Mouse (Mus musculus) hindbrain, embryonic 15.5 days (tissue): Measurements from ENCODE around the gene Dhh. TPM values are rescaled to one million over a fixed set of nuclear protein-coding genes. Genes with fewer than 3 reads are reported as not detected.

ENCODE experiments used
- ATAC-seq: fragments of 200-750 bp; cut with Nextera tagmentation; 2 replicates; pipeline ENCODE4 v1.8.0; 2017; ENCODE audit warnings: low read depth, moderate number of reproducible peaks, moderate TSS enrichment; ENCODE audit not compliant: low FRiP score
- H3K27ac ChIP-seq: fragments of 300-500 bp; sonication (generic); replicated peaks from 2 replicates; pipeline ENCODE4 v1.5.1; 2015; ENCODE audit warnings: mild to moderate bottlenecking, inconsistent platforms
- H3K27me3 ChIP-seq: fragments of 300-500 bp; sonication (generic); 2 replicates; pipeline ENCODE4 v1.6.1; 2015; ENCODE audit warnings: control low read depth, inconsistent platforms
- H3K36me3 ChIP-seq: fragments of 300-500 bp; sonication (generic); 2 replicates; pipeline ENCODE4 v1.6.1; 2015; ENCODE audit warnings: control low read depth, inconsistent platforms
- H3K4me1 ChIP-seq: fragments of 300-500 bp; sonication (generic); replicated peaks from 2 replicates; pipeline ENCODE4 v1.6.1; 2015; ENCODE audit warnings: control low read depth, inconsistent platforms
- H3K4me2 ChIP-seq: fragments of 300-500 bp; sonication (generic); 2 replicates; pipeline ENCODE4 v1.6.1; 2015; ENCODE audit warnings: moderate library complexity, mild to moderate bottlenecking, inconsistent platforms
- H3K4me3 ChIP-seq: fragments of 300-500 bp; sonication (generic); 2 replicates; pipeline ENCODE4 v1.5.1; 2015; ENCODE audit warnings: mild to moderate bottlenecking, inconsistent platforms
- H3K9ac ChIP-seq: fragments of 300-500 bp; sonication (generic); 2 replicates; pipeline ENCODE4 v1.6.1; 2015; ENCODE audit warnings: inconsistent platforms
- H3K9me3 ChIP-seq: fragments of 300-500 bp; sonication (generic); 2 replicates; pipeline ENCODE4 v1.6.1; 2016; ENCODE audit warnings: control low read depth, inconsistent platforms
- WGBS: fragments of 180-500 bp; shearing (Covaris S2); methylation state at CpG from one replicate; pipeline ENCODE4 v1.1.7; 2015; 5-methylcytosine and 5-hydroxymethylcytosine counted together
- polyA plus RNA-seq: library from polyadenylated mRNA; unstranded; fragments of >200 nt; fragmentation: Nextera tagmentation; extraction: Ambion mirVana; gene quantifications from 2 replicates; pipeline ENCODE4 v1.2.1, GENCODE M21; 2015

Gene Dhh
- polyA plus RNA-seq, 1 experiment from 2014 or later = 1.9 TPM

GRCm38 (mm10) chr15:98869342-98870178 is 28.8 kb downstream of the Dhh start:
- no peaks in the 10 kb centered on the region for H3K9me3 ChIP-seq

DNA sequence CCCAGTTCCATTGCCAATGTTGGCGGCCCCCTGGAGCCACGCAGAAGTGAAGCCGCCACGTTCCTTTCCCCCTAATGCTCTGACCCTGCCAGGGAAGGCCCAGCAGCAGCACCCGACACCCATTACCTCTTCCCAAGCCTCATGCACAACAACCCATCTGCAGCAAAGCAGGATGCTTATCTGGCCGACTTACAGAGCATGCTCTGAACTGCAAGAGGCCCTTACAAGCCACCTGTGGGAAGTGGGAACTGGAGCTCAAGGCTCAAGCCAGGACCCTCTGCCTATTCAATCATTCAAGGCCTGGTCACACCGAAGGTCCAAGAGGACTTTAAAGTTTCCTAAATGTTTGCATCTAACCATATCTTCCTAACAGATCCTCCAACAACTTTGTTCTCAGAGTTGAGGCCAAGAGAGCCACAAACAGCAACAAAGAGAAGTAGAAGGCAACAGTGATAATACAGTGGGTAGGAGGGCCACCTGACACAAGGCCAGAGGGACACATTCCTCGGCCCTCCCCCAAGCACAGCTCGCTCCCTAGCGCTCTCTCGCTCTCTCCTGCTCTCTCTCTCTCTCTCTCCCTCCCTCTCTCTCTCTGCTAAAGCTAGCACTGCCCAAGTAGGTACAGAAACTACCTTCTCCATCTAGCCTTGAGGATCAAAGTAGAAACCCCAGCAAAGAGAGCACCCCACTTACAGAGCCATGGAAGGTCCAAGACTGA is 29.8 kb downstream of the Dhh start:
- WGBS = 34% methylated on average over 11 of the region's 11 CpGs
- Histone ChIP-seq H3K4me2 (peak overlapping the region; percentile 95), H3K27ac (no peak overlapping the region), H3K4me3 (peak overlapping the region; percentile 92), H3K9ac (peak overlapping the region; percentile 75), H3K27me3 (no peaks in the 10 kb centered on the region), H3K9me3 (no peaks in the 10 kb centered on the region), H3K36me3 (peaks cover 29% of the 10 kb centered on the region), H3K4me1 (peaks cover 51% of the 10 kb centered on the region)
- ATAC-seq = no peak

More at GRCm38 (mm10) chr15:98869342-98870178, 28.8 kb downstream of the Dhh start:
- peaks cover 20% of the 10 kb centered on the region for H3K36me3 ChIP-seq
- peaks cover 51% of the 10 kb centered on the region for H3K4me1 ChIP-seq
- peak overlapping the region; percentile 92 for H3K4me3 ChIP-seq
- peak overlapping the region; percentile 95 for H3K4me2 ChIP-seq
- WGBS = 10% methylated on average over 8 of the region's 8 CpGs
- H3K9ac ChIP-seq = peak overlapping the region; percentile 75
- no peak for ATAC-seq
- H3K27ac ChIP-seq = 0 out of 2 replicates have a peak overlapping the region, but pooled peaks have one; percentile 8
- H3K27me3 ChIP-seq = no peaks in the 10 kb centered on the region

DNA sequence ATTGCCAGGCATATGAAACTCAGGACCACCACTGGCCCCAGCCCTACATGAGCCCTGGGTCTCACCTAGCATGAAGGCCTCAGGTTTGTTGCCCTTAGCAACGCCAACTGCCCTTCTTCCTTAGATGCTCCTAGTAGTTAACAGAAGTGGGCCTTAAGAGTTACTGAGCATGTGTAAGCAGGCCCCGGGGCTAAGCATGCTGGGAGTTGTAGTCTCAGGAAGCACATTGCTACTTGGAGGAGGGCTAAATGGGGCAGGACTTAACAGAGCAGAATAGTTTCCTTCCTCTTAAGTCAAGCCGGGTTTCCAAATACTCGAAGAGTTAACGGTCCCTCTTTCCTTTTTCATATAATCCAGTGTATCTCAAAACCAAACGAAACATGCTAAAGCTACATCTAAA is 31.0 kb downstream of the Dhh start:
- H3K9ac ChIP-seq = no peak overlapping the region
- 74% methylated on average over 6 of the region's 6 CpGs for WGBS
- H3K36me3 ChIP-seq = peaks cover 40% of the 10 kb centered on the region
- H3K4me3 ChIP-seq = no peak overlapping the region
- ATAC-seq = no peak
- no peak overlapping the region for H3K27ac ChIP-seq
- peaks cover 43% of the 10 kb centered on the region for H3K4me1 ChIP-seq
- H3K4me2 ChIP-seq = peak overlapping the region; percentile 95
- H3K27me3 ChIP-seq = no peaks in the 10 kb centered on the region
- H3K9me3 ChIP-seq = no peaks in the 10 kb centered on the region

GRCm38 (mm10) chr15:98866501-98866900 is 31.8 kb downstream of the Dhh start:
- no peak for ATAC-seq
- H3K36me3 ChIP-seq = peaks cover 47% of the 10 kb centered on the region
- WGBS = 94% methylated on average over 5 of the region's 5 CpGs
- H3K4me1 ChIP-seq = peaks cover 43% of the 10 kb centered on the region
- H3K27ac ChIP-seq = no peak overlapping the region
- H3K4me2 ChIP-seq = no peak overlapping the region
- H3K27me3 ChIP-seq = no peaks in the 10 kb centered on the region
- H3K9ac ChIP-seq = no peak overlapping the region
- no peaks in the 10 kb centered on the region for H3K9me3 ChIP-seq
- no peak overlapping the region for H3K4me3 ChIP-seq

GRCm38 (mm10) chr15:98865771-98866170 is 32.6 kb downstream of the Dhh start:
- Histone ChIP-seq H3K9me3 (no peaks in the 10 kb centered on the region), H3K4me1 (peaks cover 43% of the 10 kb centered on the region), H3K4me2 (no peak overlapping the region), H3K4me3 (no peak overlapping the region), H3K27ac (no peak overlapping the region), H3K36me3 (peaks cover 55% of the 10 kb centered on the region), H3K9ac (no peak overlapping the region), H3K27me3 (no peaks in the 10 kb centered on the region)
- ATAC-seq = no peak
- 97% methylated on average over 8 of the region's 8 CpGs for WGBS

GRCm38 (mm10) chr15:98864951-98865350 is 33.4 kb downstream of the Dhh start:
- Histone ChIP-seq H3K27ac (no peak overlapping the region), H3K36me3 (peaks cover 62% of the 10 kb centered on the region), H3K4me1 (peaks cover 37% of the 10 kb centered on the region), H3K4me2 (no peak overlapping the region), H3K9ac (no peak overlapping the region), H3K4me3 (no peak overlapping the region), H3K9me3 (no peaks in the 10 kb centered on the region), H3K27me3 (no peaks in the 10 kb centered on the region)
- ATAC-seq = no peak
- 95% methylated on average over 6 of the region's 6 CpGs for WGBS

DNA sequence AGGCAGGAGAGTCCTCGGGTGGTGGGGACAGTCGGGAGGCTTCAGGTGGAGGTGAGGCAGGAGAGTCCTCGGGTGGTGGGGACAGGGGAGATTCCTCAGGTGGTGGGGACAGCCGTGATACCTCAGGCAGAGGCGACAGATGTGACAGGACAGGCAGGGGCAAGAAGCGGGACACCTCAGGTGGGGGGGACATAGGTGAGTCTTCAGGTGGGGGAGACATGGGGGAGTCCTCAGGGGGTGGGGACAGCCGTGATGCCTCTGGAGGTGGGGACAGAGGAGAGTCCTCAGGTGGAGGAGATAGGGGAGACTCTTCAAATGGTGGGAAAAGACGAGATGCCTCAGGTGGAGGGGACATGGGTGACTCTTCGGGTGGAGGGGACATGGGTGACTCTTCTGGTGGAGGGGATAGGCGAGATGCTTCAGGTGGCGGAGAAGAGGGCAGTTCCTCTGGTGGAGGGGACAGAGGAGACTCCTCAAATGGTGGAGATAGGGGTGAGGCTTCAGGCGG is 34.8 kb downstream of the Dhh start:
- H3K9me3 ChIP-seq = no peaks in the 10 kb centered on the region
- 91% methylated on average over 12 of the region's 12 CpGs for WGBS
- H3K4me1 ChIP-seq = peaks cover 23% of the 10 kb centered on the region

DNA sequence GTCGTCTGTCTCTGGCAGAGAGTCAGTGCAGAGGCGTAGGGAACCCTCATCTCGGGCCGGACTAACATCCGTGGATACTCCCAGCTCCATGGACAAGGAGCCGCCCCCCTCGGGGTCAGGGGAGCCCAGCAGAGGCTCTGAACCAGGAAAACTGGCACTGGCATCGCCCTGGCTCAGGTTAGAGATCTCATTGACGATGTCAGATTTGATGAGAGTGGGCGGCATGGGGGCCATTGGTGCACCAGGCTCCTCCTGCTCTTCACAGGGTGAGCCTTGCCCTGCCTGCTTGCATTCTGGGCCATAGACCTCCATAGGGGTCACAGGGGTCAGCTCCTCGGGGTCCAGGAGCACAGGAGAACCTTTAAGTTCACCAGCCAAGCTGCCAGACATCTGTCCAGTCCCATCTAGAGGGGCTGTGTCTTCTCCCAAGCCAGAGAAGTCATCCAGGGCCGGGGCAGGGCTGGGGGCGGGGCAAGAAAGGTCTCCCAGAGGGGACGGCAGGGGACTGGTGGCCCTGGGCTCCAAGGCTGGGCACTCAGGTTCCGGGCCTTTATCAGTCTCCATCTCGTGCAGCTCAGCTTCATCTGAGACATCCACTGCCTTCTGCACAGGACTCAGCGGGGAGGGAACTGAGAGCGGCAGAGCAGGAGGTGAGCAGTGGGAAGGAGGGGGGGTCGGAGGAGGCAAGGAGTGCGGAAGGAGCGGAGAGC is 36.5 kb downstream of the Dhh start:
- Histone ChIP-seq H3K27ac (no peak overlapping the region), H3K4me3 (no peak overlapping the region), H3K27me3 (no peaks in the 10 kb centered on the region), H3K9me3 (no peaks in the 10 kb centered on the region), H3K36me3 (peaks cover 91% of the 10 kb centered on the region), H3K9ac (no peak overlapping the region), H3K4me2 (no peak overlapping the region), H3K4me1 (peaks cover 6% of the 10 kb centered on the region; the same call in 1 of the 2 replicates)
- 85% methylated on average over 21 of the region's 21 CpGs for WGBS
- no peak for ATAC-seq

More for the DNA sequence above, 34.8 kb downstream of the Dhh start:
- no peak overlapping the region for H3K27ac ChIP-seq
- no peak overlapping the region for H3K4me2 ChIP-seq
- H3K4me3 ChIP-seq = no peak overlapping the region
- ATAC-seq = no peak
- no peak overlapping the region for H3K9ac ChIP-seq
- no peaks in the 10 kb centered on the region for H3K27me3 ChIP-seq
- peaks cover 75% of the 10 kb centered on the region for H3K36me3 ChIP-seq

- Histone ChIP-seq H3K36me3 (peaks cover 94% of the 10 kb centered on the region), H3K4me1 (no peaks in the 10 kb centered on the region), H3K27me3 (no peaks in the 10 kb centered on the region), H3K9me3 (no peaks in the 10 kb centered on the region), H3K9ac (no peak overlapping the region), H3K27ac (no peak overlapping the region), H3K4me3 (no peak overlapping the region), H3K4me2 (no peak overlapping the region)
- no peak for ATAC-seq
- 94% methylated on average over 18 of the region's 18 CpGs for WGBS
These were observed 37.4 kb downstream of the Dhh start for GRCm38 (mm10) chr15:98860921-98861320.

- no peaks in the 10 kb centered on the region for H3K27me3 ChIP-seq
- H3K36me3 ChIP-seq = peaks cover 93% of the 10 kb centered on the region
- WGBS = 83% methylated on average over 9 of the region's 9 CpGs
- H3K9me3 ChIP-seq = no peaks in the 10 kb centered on the region
- H3K4me3 ChIP-seq = no peak overlapping the region
- H3K4me2 ChIP-seq = no peak overlapping the region
- H3K9ac ChIP-seq = no peak overlapping the region
- no peak for ATAC-seq
- no peaks in the 10 kb centered on the region for H3K4me1 ChIP-seq
- no peak overlapping the region for H3K27ac ChIP-seq
These were observed 38.9 kb downstream of the Dhh start for GRCm38 (mm10) chr15:98859319-98860043.

DNA sequence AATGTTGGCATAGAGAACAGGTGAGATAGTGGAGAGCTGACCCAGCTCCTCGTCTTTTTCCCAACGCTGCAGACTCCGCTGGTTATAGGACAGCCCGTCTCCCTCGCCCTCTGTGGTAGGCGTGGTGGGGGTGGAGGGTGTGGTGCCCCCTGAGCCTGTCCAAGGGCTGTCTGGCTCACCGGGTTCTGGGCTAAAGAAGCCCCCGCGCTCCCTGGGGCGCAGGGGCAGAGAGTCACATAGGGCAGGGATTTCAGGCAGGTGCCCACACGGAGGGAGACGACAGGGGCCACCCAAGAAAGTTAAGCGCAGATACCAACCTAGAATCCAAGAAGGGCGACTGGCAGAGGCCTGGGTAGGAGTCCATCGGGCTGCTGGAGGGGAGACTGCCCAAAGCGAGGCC is 44.1 kb downstream of the Dhh start:
- no peak overlapping the region for H3K4me3 ChIP-seq
- no peak for ATAC-seq
- H3K27me3 ChIP-seq = no peaks in the 10 kb centered on the region
- no peak overlapping the region for H3K9ac ChIP-seq
- H3K36me3 ChIP-seq = peaks cover 93% of the 10 kb centered on the region
- no peaks in the 10 kb centered on the region for H3K4me1 ChIP-seq
- 93% methylated on average over 16 of the region's 16 CpGs for WGBS
- H3K27ac ChIP-seq = no peak overlapping the region
- no peak overlapping the region for H3K4me2 ChIP-seq
- no peaks in the 10 kb centered on the region for H3K9me3 ChIP-seq
